Mouse (Mus musculus): ENCODE results near the gene Dlg2.

- TF ChIP-seq CTCF (IDR thresholded peaks at IDR 0.05; ENCODE audit: extremely low read depth, insufficient read depth, insufficient read length, insufficient replicate concordance) (peak; percentile 31; the same call in 1 of the 2 replicates), POLR2A (IDR thresholded peaks at IDR 0.05; ENCODE audit: low read depth, low read length) (no peak)
These were observed 1617.4 kb downstream of the Dlg2 start for GRCm38 (mm10) chr7:92093860-92094259.
